Mouse (Mus musculus) macrophage (primary cell): ENCODE data around the gene Cnih2. TPM values are rescaled to one million over a fixed set of nuclear protein-coding genes. Genes with fewer than 3 reads are reported as not detected.
"Not testable (repeated sequence)": the region's sequence is repeated elsewhere in the genome, so short reads cannot be mapped to it uniquely, and the experiment has no call there.

Source experiments
- H3K27ac ChIP-seq: fragments of 350-480 bp; formaldehyde crosslinking; 2 replicates; pipeline ENCODE4 v1.9.0; 2021
- H3K36me3 ChIP-seq: fragments of 350-480 bp; formaldehyde crosslinking; 2 replicates; pipeline ENCODE4 v1.9.0; 2021; ENCODE audit errors: inconsistent target
- H3K4me3 ChIP-seq: fragments of 350-480 bp; formaldehyde crosslinking; 2 replicates; pipeline ENCODE4 v1.9.0; 2021; ENCODE audit errors: inconsistent target
- H3K79me2 ChIP-seq: fragments of 350-480 bp; formaldehyde crosslinking; 2 replicates; pipeline ENCODE4 v1.9.0; 2021; ENCODE audit errors: inconsistent target
- WGBS: methylation state at CpG from one replicate; pipeline ENCODE4 v1.1.7; 2026; ENCODE audit warnings: inconsistent platforms; ENCODE audit not compliant: missing documents; 5-methylcytosine and 5-hydroxymethylcytosine counted together
- polyA plus RNA-seq: library from polyadenylated mRNA; stranded (reverse); fragments of 250-400 nt; gene quantifications from 3 replicates; pipeline ENCODE4 v1.2.4, GENCODE M21; 2018; ENCODE audit warnings: inconsistent platforms

The Cnih2 gene
- polyA plus RNA-seq, 1 experiment from 2014 or later, result not detected

GRCm38 (mm10) chr19:5107556-5108270 lies 9.4 kb upstream of the Cnih2 start:
- no peak overlapping the region for H3K4me3 ChIP-seq
- 90% methylated on average over 17 of the region's 18 CpGs for WGBS
- H3K27ac ChIP-seq, result no peak overlapping the region
- H3K79me2 ChIP-seq, result peaks cover 26% of the 10 kb centered on the region
- H3K36me3 ChIP-seq, result peaks cover 29% of the 10 kb centered on the region

- Histone ChIP-seq H3K27ac (peak within 1 kb of the TSS; percentile 84), H3K36me3 (peaks cover 34% of the 10 kb centered on the region), H3K79me2 (peaks cover 26% of the 10 kb centered on the region), H3K4me3 (peak within 1 kb of the TSS; percentile 89)
- WGBS, result under 1% methylated on average over 38 of the region's 46 CpGs
Measured at GRCm38 (mm10) chr19:5106731-5107191, 8.4 kb upstream of the Cnih2 start, which contains the start of gene Rab1b. Gene Rab1b (minus strand): TSS chr19:5107072.

GRCm38 (mm10) chr19:5106074-5106473 lies 7.8 kb upstream of the Cnih2 start:
- 0% methylated on average over 9 of the region's 9 CpGs for WGBS
- H3K79me2 ChIP-seq, result peaks cover 26% of the 10 kb centered on the region
- peak overlapping the region; percentile 84 for H3K27ac ChIP-seq
- H3K36me3 ChIP-seq, result peaks cover 36% of the 10 kb centered on the region
- peak overlapping the region; percentile 89 for H3K4me3 ChIP-seq

- Histone ChIP-seq H3K79me2 (no peaks in the 10 kb centered on the region), H3K4me3 (no peak overlapping the region), H3K27ac (no peak overlapping the region), H3K36me3 (peaks cover 31% of the 10 kb centered on the region)
- WGBS, result 7% methylated on average over 22 of the region's 31 CpGs
Measured at GRCm38 (mm10) chr19:5097521-5098362, 579 bp downstream of the Cnih2 start.

- Histone ChIP-seq H3K79me2 (no peaks in the 10 kb centered on the region), H3K36me3 (peaks cover 31% of the 10 kb centered on the region), H3K4me3 (no peak overlapping the region), H3K27ac (no peak overlapping the region)
- WGBS, result 6% methylated on average over 9 of the region's 9 CpGs
Measured at GRCm38 (mm10) chr19:5095887-5096474, 2.3 kb downstream of the Cnih2 start.

- H3K79me2 ChIP-seq, result no peaks in the 10 kb centered on the region
- no peak overlapping the region for H3K4me3 ChIP-seq
- H3K27ac ChIP-seq, result no peak overlapping the region
- 44% methylated on average over 11 of the region's 11 CpGs for WGBS
- H3K36me3 ChIP-seq, result peaks cover 22% of the 10 kb centered on the region; the same call in 1 of the 2 replicates
Measured at GRCm38 (mm10) chr19:5094746-5095417, 3.4 kb downstream of the Cnih2 start.

- peaks cover 20% of the 10 kb centered on the region; the same call in 1 of the 2 replicates for H3K36me3 ChIP-seq
- H3K4me3 ChIP-seq, result no peak overlapping the region
- 3% methylated on average over 21 of the region's 21 CpGs for WGBS
Measured at GRCm38 (mm10) chr19:5094243-5094632, 4.1 kb downstream of the Cnih2 start.

GRCm38 (mm10) chr19:5093481-5094242 lies 4.7 kb downstream of the Cnih2 start:
- WGBS, result 84% methylated on average over 12 of the region's 12 CpGs

More at GRCm38 (mm10) chr19:5094243-5094632, 4.1 kb downstream of the Cnih2 start:
- H3K27ac ChIP-seq, result no peak overlapping the region
- H3K79me2 ChIP-seq, result peaks cover 3% of the 10 kb centered on the region; the same call in 1 of the 2 replicates

GRCm38 (mm10) chr19:5092083-5092482 lies 6.2 kb downstream of the Cnih2 start:
- Histone ChIP-seq H3K79me2 (peaks cover 9% of the 10 kb centered on the region; the same call in 1 of the 2 replicates), H3K36me3 (peaks cover 20% of the 10 kb centered on the region; the same call in 1 of the 2 replicates), H3K4me3 (no peak overlapping the region), H3K27ac (no peak overlapping the region)
- WGBS, result 97% methylated on average over 10 of the region's 10 CpGs

More at GRCm38 (mm10) chr19:5093481-5094242, 4.7 kb downstream of the Cnih2 start:
- H3K4me3 ChIP-seq, result no peak overlapping the region
- H3K79me2 ChIP-seq, result peaks cover 9% of the 10 kb centered on the region; the same call in 1 of the 2 replicates
- H3K27ac ChIP-seq, result no peak overlapping the region
- H3K36me3 ChIP-seq, result peaks cover 20% of the 10 kb centered on the region; the same call in 1 of the 2 replicates

GRCm38 (mm10) chr19:5089324-5089723 lies 9.0 kb downstream of the Cnih2 start:
- H3K4me3 ChIP-seq, result peak overlapping the region; percentile 96
- peaks cover 20% of the 10 kb centered on the region; the same call in 1 of the 2 replicates for H3K36me3 ChIP-seq
- peaks cover 9% of the 10 kb centered on the region; the same call in 1 of the 2 replicates for H3K79me2 ChIP-seq
- 100% methylated on average over 4 of the region's 4 CpGs for WGBS
- H3K27ac ChIP-seq, result no peak overlapping the region

- Histone ChIP-seq H3K4me3 (peak within 1 kb of the TSS; percentile 96), H3K79me2 (peaks cover 9% of the 10 kb centered on the region; the same call in 1 of the 2 replicates), H3K36me3 (peaks cover 20% of the 10 kb centered on the region; the same call in 1 of the 2 replicates), H3K27ac (peak within 1 kb of the TSS; percentile 54)
- 2% methylated on average over 58 of the region's 58 CpGs for WGBS
Measured at GRCm38 (mm10) chr19:5087884-5088728, 10.2 kb downstream of the Cnih2 start, which contains the start of gene Yif1a. Gene Yif1a (plus strand): TSS chr19:5088538.

- not testable (repeated sequence) for H3K36me3 ChIP-seq, H3K4me3 ChIP-seq, H3K27ac ChIP-seq, H3K79me2 ChIP-seq
- 62% methylated on average over 4 of the region's 4 CpGs for WGBS
Measured at GRCm38 (mm10) chr19:5086533-5086932, 11.8 kb downstream of the Cnih2 start.
